Mouse (Mus musculus) leukemia stem cell, adult 10-12 weeks (primary cell): Measurements from ENCODE around the gene Tyrobp. TPM values are rescaled to one million over a fixed set of nuclear protein-coding genes. Genes with fewer than 3 reads are reported as not detected.

Experiments
- polyA plus RNA-seq: library from polyadenylated mRNA; stranded (reverse); fragments of >175 nt; gene quantifications from 2 replicates; pipeline ENCODE4 v1.2.3, GENCODE M21; 2012; ENCODE audit warnings: low replicate concordance

Tyrobp gene
- polyA plus RNA-seq = 9.6 and 46.1 TPM in 2 replicates

GRCm38 (mm10) chr7:30413596-30413995 is at the start of gene Tyrobp:
Gene Tyrobp, plus strand, starts transcription at chr7:30413760.

DNA sequence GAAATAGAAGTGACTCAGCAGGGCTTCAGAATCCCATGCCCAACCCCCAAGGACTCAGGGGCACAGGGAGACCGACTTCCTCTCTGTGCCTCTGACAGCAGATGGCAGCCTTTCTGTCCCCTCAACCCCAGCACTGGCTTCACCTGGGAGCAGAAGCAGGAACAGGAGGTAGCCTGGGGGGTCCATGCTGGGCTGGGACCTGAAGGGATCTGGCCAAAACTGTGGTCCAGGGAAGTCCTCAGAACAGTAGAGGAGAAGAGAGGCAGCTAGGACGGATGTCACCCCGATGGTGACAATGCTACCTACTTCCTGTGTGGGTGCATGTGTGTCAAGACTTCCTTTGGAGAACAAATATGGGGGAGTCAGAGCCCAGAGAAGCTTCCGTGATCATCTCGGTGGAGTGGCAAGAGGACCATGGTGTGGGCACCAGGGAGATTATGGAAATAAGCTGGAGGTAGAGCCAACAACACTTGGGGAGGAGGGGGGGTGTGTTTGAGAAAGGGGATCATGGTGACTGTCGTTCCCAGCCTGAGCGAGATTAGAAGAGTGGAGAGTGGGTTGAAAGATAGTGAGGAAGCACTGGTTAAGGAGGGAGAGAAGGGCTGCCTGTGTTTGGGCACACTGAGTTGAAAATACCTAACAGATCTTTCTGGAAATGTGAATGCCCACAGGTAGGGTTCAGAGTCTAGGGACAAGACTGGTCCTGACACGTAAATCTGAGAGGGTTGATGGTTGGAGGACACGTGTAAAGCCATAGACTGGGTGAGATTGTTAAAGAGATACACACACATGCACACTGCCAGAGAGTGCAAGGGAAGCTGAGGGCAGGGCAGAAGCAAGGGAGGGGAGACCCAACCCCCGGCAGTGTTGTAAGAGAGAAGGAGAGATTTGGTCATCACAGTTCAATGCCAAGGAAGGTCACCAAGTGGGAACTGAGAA is 6.3 kb downstream of the Tyrobp start, which contains the start of gene Hcst:
Hcst (minus strand) TSS at position 294 of the 939 bp plus-strand sequence.

GRCm38 (mm10) chr7:30421175-30421889 is 7.8 kb downstream of the Tyrobp start, which contains the start of gene Nfkbid:
Gene Nfkbid, plus strand, starts transcription at chr7:30421732.

DNA sequence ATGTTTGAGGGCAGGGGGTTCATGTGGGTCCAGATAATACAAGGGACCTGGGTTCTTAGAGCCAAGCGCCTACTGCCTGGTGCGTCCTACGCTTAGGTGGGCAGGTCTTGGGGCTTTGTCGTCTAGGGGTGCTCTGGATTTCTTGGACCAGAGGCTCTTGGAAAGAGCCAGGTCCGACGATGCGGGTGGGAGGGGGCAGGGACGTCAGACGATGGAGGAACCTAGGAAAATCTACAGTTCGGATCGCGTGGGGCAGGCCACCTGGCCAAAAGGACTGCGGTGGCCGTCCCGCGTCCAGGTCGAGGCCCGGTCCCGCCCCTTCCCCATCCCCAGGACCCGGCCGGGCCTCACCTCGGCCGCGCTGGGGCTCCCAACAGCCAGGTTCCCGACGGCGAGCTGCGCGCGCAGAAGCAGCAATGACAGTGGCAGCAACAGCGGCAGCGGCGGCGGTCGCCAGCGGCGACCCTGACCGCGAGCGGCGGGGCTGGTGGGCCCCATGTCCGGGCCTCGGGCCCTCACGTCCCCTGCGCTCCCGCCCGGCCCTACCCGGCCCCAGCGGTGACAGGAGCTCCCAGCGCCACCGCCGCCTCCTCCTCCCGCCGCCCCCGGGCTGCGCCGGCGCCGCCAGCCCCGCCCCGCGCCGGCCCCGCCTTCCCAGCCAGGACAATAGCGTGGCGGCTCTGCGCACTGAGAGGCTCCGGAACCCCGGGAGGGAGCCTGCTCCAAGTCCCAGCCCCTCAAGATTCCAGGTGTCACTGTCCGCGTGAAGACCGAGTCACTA is 31.6 kb downstream of the Tyrobp start, which contains the start of gene Aplp1:
Aplp1 (minus strand) TSS at position 565 of the 781 bp plus-strand sequence.

DNA sequence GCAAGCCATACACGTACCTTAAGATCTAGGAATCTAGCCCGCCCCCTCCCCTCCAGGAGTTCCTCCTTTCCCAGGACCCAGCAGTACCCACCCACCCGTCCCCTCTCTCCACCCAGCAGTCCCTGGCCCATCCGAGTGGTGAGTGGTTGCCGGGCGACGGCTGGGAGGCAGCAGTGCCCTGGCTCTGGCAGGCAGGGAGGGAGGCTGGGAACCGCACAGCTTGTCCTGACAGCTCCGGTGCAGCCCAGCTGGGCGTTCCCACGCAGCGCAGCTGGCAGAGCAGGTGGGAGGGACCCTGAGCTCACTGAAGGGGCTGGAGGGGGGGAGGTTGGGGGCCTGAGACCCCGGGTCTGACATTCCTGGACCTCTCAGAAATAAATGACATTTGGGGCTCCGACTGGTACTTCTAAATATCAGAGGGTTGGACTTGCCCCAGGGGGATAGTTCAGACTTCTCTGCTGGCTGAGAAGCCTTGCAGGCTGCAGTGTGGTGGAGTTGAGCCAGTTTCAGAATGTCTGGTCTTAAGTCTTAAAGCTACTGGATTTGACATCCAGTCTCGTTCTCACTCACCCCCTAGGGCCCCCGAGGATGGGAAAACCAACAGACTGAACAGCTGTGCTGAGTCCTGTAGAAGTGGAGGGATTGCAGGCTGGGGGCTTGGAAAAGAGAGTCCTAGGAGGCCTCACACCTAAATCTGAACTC is 44.2 kb downstream of the Tyrobp start, which contains the start of the genes Kirrel2 and Nphs1:
Kirrel2 (minus strand) TSS at position 62 of the 702 bp plus-strand sequence.
Nphs1 (plus strand) TSS at position 687 of the 702 bp plus-strand sequence.

Other genes starting within 250 kb of the Tyrobp start
- gene Zfp146, start 244.0 kb upstream of the Tyrobp start, polyA plus RNA-seq = 1.1 and 2.7 TPM in 2 replicates
- not detected in 2 replicates for gene Cox7a1, start 229.6 kb upstream of the Tyrobp start, polyA plus RNA-seq
- 94.0 and 122 TPM in 2 replicates for gene Capns1, start 214.9 kb upstream of the Tyrobp start, polyA plus RNA-seq
- 28.6 and 47.9 TPM in 2 replicates for gene Polr2i, start 181.8 kb upstream of the Tyrobp start, polyA plus RNA-seq
- 10.1 and 15.2 TPM in 2 replicates for gene Tbcb, start 181.5 kb upstream of the Tyrobp start, polyA plus RNA-seq
- gene Ovol3, start 178.0 kb upstream of the Tyrobp start, polyA plus RNA-seq = not detected in 2 replicates
- gene Thap8, start 133.7 kb upstream of the Tyrobp start, polyA plus RNA-seq = 0.24 TPM in 1 of 2 replicates, not detected in the other
- gene Wdr62, start 133.3 kb upstream of the Tyrobp start, polyA plus RNA-seq = 22.7 and 114 TPM in 2 replicates
- gene Clip3, start 122.0 kb upstream of the Tyrobp start, polyA plus RNA-seq = 0.65 and 4.6 TPM in 2 replicates
- gene Alkbh6, start 105.0 kb upstream of the Tyrobp start, polyA plus RNA-seq = 91.3 and 100.0 TPM in 2 replicates
- gene Syne4, start 99.0 kb upstream of the Tyrobp start, polyA plus RNA-seq = 1.8 and 1.9 TPM in 2 replicates
- 0.96 and 1.7 TPM in 2 replicates for gene E130208F15Rik, start 92.0 kb upstream of the Tyrobp start, polyA plus RNA-seq
- 4.7 and 8.8 TPM in 2 replicates for gene Sdhaf1, start 89.9 kb upstream of the Tyrobp start, polyA plus RNA-seq
- 0.06 and 0.26 TPM in 2 replicates for gene Lrfn3, start 51.0 kb upstream of the Tyrobp start, polyA plus RNA-seq
- gene Hcst, start 6.1 kb downstream of the Tyrobp start, polyA plus RNA-seq = 10.4 TPM in 1 of 2 replicates, not detected in the other
- 16.8 and 18.4 TPM in 2 replicates for gene Nfkbid, start 8.0 kb downstream of the Tyrobp start, polyA plus RNA-seq
- 1.1 and 1.3 TPM in 2 replicates for gene Aplp1, start 31.8 kb downstream of the Tyrobp start, polyA plus RNA-seq
- not detected in 2 replicates for gene Kirrel2, start 43.9 kb downstream of the Tyrobp start, polyA plus RNA-seq
- gene Nphs1, start 44.6 kb downstream of the Tyrobp start, polyA plus RNA-seq = 0.14 TPM in 1 of 2 replicates, not detected in the other
- 0.13 TPM in 1 of 2 replicates, not detected in the other for gene Prodh2, start 79.9 kb downstream of the Tyrobp start, polyA plus RNA-seq
- gene Arhgap33, start 121.3 kb downstream of the Tyrobp start, polyA plus RNA-seq = 121 and 163 TPM in 2 replicates
- gene Hspb6, start 138.4 kb downstream of the Tyrobp start, polyA plus RNA-seq = 22.9 and 50.6 TPM in 2 replicates
- 29.4 and 49.1 TPM in 2 replicates for gene Proser3, start 138.5 kb downstream of the Tyrobp start, polyA plus RNA-seq
- gene Lin37, start 146.1 kb downstream of the Tyrobp start, polyA plus RNA-seq = 59.6 and 64.2 TPM in 2 replicates
- 12.7 and 61.9 TPM in 2 replicates for gene U2af1l4, start 149.5 kb downstream of the Tyrobp start, polyA plus RNA-seq
- gene Gm49396, start 149.6 kb downstream of the Tyrobp start, polyA plus RNA-seq = 1.2 and 1.6 TPM in 2 replicates
- 17.5 and 44.6 TPM in 2 replicates for gene Psenen, start 149.9 kb downstream of the Tyrobp start, polyA plus RNA-seq
- gene Igflr1, start 151.7 kb downstream of the Tyrobp start, polyA plus RNA-seq = 8.1 and 20.3 TPM in 2 replicates
- 143 and 153 TPM in 2 replicates for gene Kmt2b, start 175.0 kb downstream of the Tyrobp start, polyA plus RNA-seq
- gene Zbtb32, start 185.1 kb downstream of the Tyrobp start, polyA plus RNA-seq = 133 and 177 TPM in 2 replicates
- gene Upk1a, start 199.1 kb downstream of the Tyrobp start, polyA plus RNA-seq = 1.3 TPM in 1 of 2 replicates, not detected in the other
- 47.1 and 83.9 TPM in 2 replicates for gene Cox6b1, start 212.4 kb downstream of the Tyrobp start, polyA plus RNA-seq
- gene Etv2, start 222.1 kb downstream of the Tyrobp start, polyA plus RNA-seq = 0.35 TPM in 1 of 2 replicates, not detected in the other
- gene Rbm42, start 236.6 kb downstream of the Tyrobp start, polyA plus RNA-seq = 329 and 344 TPM in 2 replicates